In genomic region chr3:98381677-98382245, GRCm38 (mm10) we compare ENCODE assay signal across 8 mouse cellular contexts. TPM values are rescaled to one million over a fixed set of nuclear protein-coding genes. Genes with fewer than 3 reads are reported as not detected.
DNase-seq lines count a peak whose midpoint lies in the region; ATAC-seq and TF ChIP-seq lines count a peak whose summit lies in the region.

No protein-coding gene starts in this region.

- H3K27me3 ChIP-seq in liver, adult 2 months (ENCODE audit: control insufficient read depth, insufficient read depth, low read length), result no peaks in the 10 kb centered on the region
- H3K27me3 ChIP-seq in embryonic facial prominence, embryonic 10.5 days (replicated peaks; ENCODE audit: low read depth, poor library complexity, severe bottlenecking), result no peaks in the 10 kb centered on the region
- no peaks in the 10 kb centered on the region for H3K27me3 ChIP-seq in hindbrain, postnatal 0 days (ENCODE audit: insufficient read depth, low read length)

- peak overlapping the region; percentile 79 for H3K4me2 ChIP-seq in hindbrain, postnatal 0 days (ENCODE audit: low read depth, low read length)

- peak overlapping the region; percentile 87 for H3K9ac ChIP-seq in liver, adult 2 months (ENCODE audit: low read depth, low read length)
- H3K9ac ChIP-seq in hindbrain, postnatal 0 days (replicated peaks; ENCODE audit: low read length), result peak overlapping the region; percentile 84

- H3K9me3 ChIP-seq in embryonic facial prominence, embryonic 10.5 days, result no peaks in the 10 kb centered on the region
- H3K9me3 ChIP-seq in hindbrain, postnatal 0 days (ENCODE audit: low read length), result no peaks in the 10 kb centered on the region

- H3K79me2 ChIP-seq in liver, adult 2 months (ENCODE audit: control insufficient read depth, insufficient read depth, low read length), result peaks cover 3% of the 10 kb centered on the region; the same call in 1 of the 2 replicates

- peak; percentile 16 for ATAC-seq in hindbrain, postnatal 0 days

- peak overlapping the region; percentile 88 for H3K4me3 ChIP-seq in liver, adult 2 months (ENCODE audit: insufficient read depth, low read depth, low read length)
- peak overlapping the region; percentile 76 for H3K4me3 ChIP-seq in embryonic facial prominence, embryonic 10.5 days
- peak overlapping the region; percentile 87 for H3K4me3 ChIP-seq in hindbrain, postnatal 0 days (ENCODE audit: low read length)

- intact Hi-C loops in left cerebral cortex, postnatal 36 days (cut with DNase I), result loop anchor here (2.0 kb wide), 1 partner anchor 37 kb away; no protein-coding TSS in a partner anchor

- TF ChIP-seq CTCF in liver, adult 2 months (IDR thresholded peaks at IDR 0.05; ENCODE audit: low read depth, low read length), result peak; percentile 28; the same call in 1 of the 2 replicates
- TF ChIP-seq CTCF in hindbrain, postnatal 0 days (IDR thresholded peaks at IDR 0.05; ENCODE audit: low read depth), result peak; percentile 59

- H3K27ac ChIP-seq in liver, adult 2 months (replicated peaks; ENCODE audit: insufficient read depth, low read depth, low read length), result 0 out of 2 replicates have a peak overlapping the region, but pooled peaks have one; percentile 35
- peak overlapping the region; percentile 92 for H3K27ac ChIP-seq in embryonic facial prominence, embryonic 10.5 days (replicated peaks)
- H3K27ac ChIP-seq in hindbrain, postnatal 0 days, result peak overlapping the region; percentile 92; the same call in 1 of the 2 replicates

- no peaks in the 10 kb centered on the region for H3K36me3 ChIP-seq in liver, adult 2 months (ENCODE audit: control insufficient read depth, insufficient read depth, low read length)
- H3K36me3 ChIP-seq in embryonic facial prominence, embryonic 10.5 days (replicated peaks), result no peaks in the 10 kb centered on the region
- H3K36me3 ChIP-seq in hindbrain, postnatal 0 days (ENCODE audit: insufficient read depth, low read length), result no peaks in the 10 kb centered on the region

- TF ChIP-seq POLR2A in liver, adult 2 months (IDR thresholded peaks at IDR 0.05; ENCODE audit: extremely low read depth, insufficient read depth, low read length), result no peak

- WGBS in liver, adult 2 months, result 7% methylated on average over 17 of the region's 17 CpGs
- 7% methylated on average over 17 of the region's 17 CpGs for WGBS in embryonic facial prominence, embryonic 10.5 days
- 7% methylated on average over 17 of the region's 17 CpGs for WGBS in hindbrain, postnatal 0 days

- peaks cover 13% of the 10 kb centered on the region for H3K4me1 ChIP-seq in liver, adult 2 months (ENCODE audit: control insufficient read depth, insufficient read depth, low read length)
- peaks cover 35% of the 10 kb centered on the region for H3K4me1 ChIP-seq in embryonic facial prominence, embryonic 10.5 days
- H3K4me1 ChIP-seq in hindbrain, postnatal 0 days (ENCODE audit: insufficient read depth, low read length), result peaks cover 8% of the 10 kb centered on the region; the same call in 1 of the 2 replicates

- peak; percentile 37 for DNase-seq in liver, adult 2 months (ENCODE audit: extremely low read depth, low read depth, low spot score)
- no peak for DNase-seq in liver
- peak; percentile 34 for DNase-seq in embryonic facial prominence, embryonic 10.5 days (ENCODE audit: low spot score)
- peak; percentile 49 for DNase-seq in hindbrain, postnatal 0 days (ENCODE audit: low spot score)
- peak; percentile 8 for DNase-seq in naive thymus-derived CD4-positive, alpha-beta T cell, adult 2 months (ENCODE audit: low read depth)
- no peak for DNase-seq in spleen, postnatal 14 days (ENCODE audit: low spot score in 2 of 2)
- no peak for DNase-seq in left cerebral cortex, postnatal 36 days (ENCODE audit: low spot score in 2 of 2)
- DNase-seq in frontal cortex, postnatal 10 days (ENCODE audit: low spot score in 2 of 2), result no peak

RNA-seq across cellular contexts. Expression of gene Zfp697, which starts 0.5 kb away (rescaled TPM):
- total RNA-seq in liver, adult 2 months (2014; rRNA removed), result 1.0 and 1.2 TPM in 2 replicates
- polyA plus RNA-seq in liver, adult 2 months (2012; rRNA removed), result 0.73 and 1.3 TPM in 2 replicates
- polyA plus RNA-seq in embryonic facial prominence, embryonic 10.5 days (2016; fragmentation: Nextera tagmentation; extraction: Ambion mirVana), result 8.2 and 8.8 TPM in 2 replicates
- 29.1 and 29.6 TPM in 2 replicates for total RNA-seq in hindbrain, postnatal 0 days (2014; rRNA removed)
- polyA plus RNA-seq in hindbrain, postnatal 0 days (2015; fragmentation: Nextera tagmentation; extraction: Ambion mirVana), result 15.3 and 17.3 TPM in 2 replicates
- total RNA-seq in left cerebral cortex, postnatal 36 days (2021), result 10 to 100 TPM; 32.1 to 38.1 TPM

RNA-seq across cellular contexts. Expression of gene Phgdh, which starts 42.0 kb away (rescaled TPM):
- 0.92 and 3.2 TPM in 2 replicates for total RNA-seq in liver, adult 2 months (2014; rRNA removed)
- polyA plus RNA-seq in liver, adult 2 months (2012; rRNA removed), result 0.39 and 0.48 TPM in 2 replicates
- 373 and 379 TPM in 2 replicates for polyA plus RNA-seq in embryonic facial prominence, embryonic 10.5 days (2016; fragmentation: Nextera tagmentation; extraction: Ambion mirVana)
- 348 and 370 TPM in 2 replicates for total RNA-seq in hindbrain, postnatal 0 days (2014; rRNA removed)
- polyA plus RNA-seq in hindbrain, postnatal 0 days (2015; fragmentation: Nextera tagmentation; extraction: Ambion mirVana), result 261 and 279 TPM in 2 replicates
- total RNA-seq in left cerebral cortex, postnatal 36 days (2021), result 10 to 100 TPM; 51.1 to 62.0 TPM

Comparison
In these comparisons a context has a peak if more than half of its experiments do, and no peak if none do; other contexts are left out.
1. DNase-seq: peak in liver, adult 2 months (single experiment), embryonic facial prominence, embryonic 10.5 days (single experiment), hindbrain, postnatal 0 days (single experiment) and naive thymus-derived CD4-positive, alpha-beta T cell, adult 2 months (single experiment); none in liver (single experiment), spleen, postnatal 14 days (0 of 2), left cerebral cortex, postnatal 36 days (0 of 2) and frontal cortex, postnatal 10 days (0 of 2).
2. H3K27ac ChIP-seq: peak in every context shown above with its lines; median percentile 92 in embryonic facial prominence, embryonic 10.5 days; 92 in hindbrain, postnatal 0 days; 35 in liver, adult 2 months.
3. RNA of gene Zfp697, which starts 0.5 kb away (total RNA-seq): 32.1 to 38.1 TPM in left cerebral cortex, postnatal 36 days and 29.1 to 29.6 TPM in hindbrain, postnatal 0 days; 1.0 to 1.2 TPM in liver, adult 2 months; every median in the first group is over 10 times any median in the second.
4. RNA of gene Phgdh, which starts 42.0 kb away (total RNA-seq): 348 to 370 TPM in hindbrain, postnatal 0 days and 51.1 to 62.0 TPM in left cerebral cortex, postnatal 36 days; 0.92 to 3.2 TPM in liver, adult 2 months; every median in the first group is over 10 times any median in the second.
5. Peak in every context shown above with its lines, with median percentiles within 50 percentile points of each other: H3K4me3 ChIP-seq.